Mouse (Mus musculus) kidney, adult 18-20 months (tissue): Measurements from ENCODE around the gene Gtsf1.
A peak's percentile ranks its signal among the peaks of the same experiment; 100 is the strongest.

Experiments
- DNase-seq: peaks from one replicate; pipeline ENCODE4 v3.0.0; 2021

Gtsf1 gene

GRCm38 (mm10) chr15:103357817-103358216 is 72.5 kb downstream of the Gtsf1 start:
- DNase-seq = no peak

DNA sequence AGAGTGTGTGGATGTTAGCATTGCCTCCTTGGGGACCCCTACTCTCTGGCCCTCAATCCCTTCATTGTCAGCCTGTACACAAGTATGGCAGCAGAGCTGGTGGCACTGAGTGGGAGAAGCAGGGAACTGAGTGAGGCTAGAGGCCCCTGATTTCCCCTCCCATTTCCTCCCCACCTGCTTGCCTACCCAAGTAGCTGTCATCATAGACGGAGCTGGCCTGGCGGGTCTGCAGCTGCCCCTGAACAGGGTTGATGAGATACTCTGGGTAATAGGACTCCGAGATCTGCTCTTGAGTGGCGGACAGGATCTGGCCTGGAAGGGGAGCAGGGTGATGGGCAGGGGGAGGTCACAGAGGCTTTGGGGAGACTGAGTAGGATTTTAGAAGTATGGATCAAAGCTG is 74.1 kb downstream of the Gtsf1 start:
- DNase-seq = no peak

GRCm38 (mm10) chr15:103355420-103355819 is 74.8 kb downstream of the Gtsf1 start:
- DNase-seq = no peak

DNA sequence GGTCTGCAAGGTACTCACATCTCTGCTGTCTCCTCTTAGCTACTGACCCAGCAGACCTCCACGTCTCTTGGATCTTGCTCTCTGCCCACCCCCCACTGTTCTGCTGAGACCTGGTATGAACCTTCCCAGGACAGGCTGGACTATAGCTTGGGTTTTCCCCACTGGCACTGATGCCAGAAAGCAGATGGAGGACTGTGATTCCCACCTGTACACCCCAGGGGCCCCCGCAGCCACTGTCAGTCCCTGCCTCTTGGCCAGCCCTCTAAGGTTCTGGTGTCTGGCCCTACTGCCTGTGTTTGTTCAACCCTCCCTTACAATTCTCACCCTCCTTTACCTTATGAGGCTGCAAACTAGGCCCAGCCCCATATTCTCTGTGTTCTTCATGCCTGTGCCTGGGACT is 75.6 kb downstream of the Gtsf1 start:
- no peak for DNase-seq

GRCm38 (mm10) chr15:103353511-103354256 is 76.6 kb downstream of the Gtsf1 start:
- DNase-seq = no peak

- DNase-seq = peak; percentile 53
Measured at GRCm38 (mm10) chr15:103352856-103353255, 77.4 kb downstream of the Gtsf1 start.
